Mouse (Mus musculus) forebrain, embryonic 13.5 days (tissue): ENCODE measurements around the gene Ell. TPM values are rescaled to one million over a fixed set of nuclear protein-coding genes. Genes with fewer than 3 reads are reported as not detected.
A peak's percentile ranks its signal among the peaks of the same experiment; 100 is the strongest.

Source experiments
- ATAC-seq: fragments of 200-750 bp; cut with Nextera tagmentation; 2 replicates; pipeline ENCODE4 v1.8.0; 2017
- H3K27ac ChIP-seq: fragments of 300-500 bp; sonication (generic); 2 replicates; pipeline ENCODE4 v1.5.1; 2015; ENCODE audit warnings: inconsistent platforms, mild to moderate bottlenecking, moderate library complexity
- H3K27me3 ChIP-seq: fragments of 300-500 bp; sonication (generic); 2 replicates; pipeline ENCODE4 v1.6.1; 2015; ENCODE audit warnings: mild to moderate bottlenecking, inconsistent platforms
- H3K36me3 ChIP-seq: fragments of 300-500 bp; sonication (generic); 2 replicates; pipeline ENCODE4 v1.6.1; 2015; ENCODE audit warnings: mild to moderate bottlenecking, inconsistent platforms; ENCODE audit not compliant: poor library complexity, severe bottlenecking
- H3K4me1 ChIP-seq: fragments of 300-500 bp; sonication (generic); 2 replicates; pipeline ENCODE4 v1.6.1; 2015; ENCODE audit warnings: inconsistent platforms
- H3K4me2 ChIP-seq: fragments of 300-500 bp; sonication (generic); 2 replicates; pipeline ENCODE4 v1.6.1; 2015; ENCODE audit warnings: inconsistent platforms, mild to moderate bottlenecking, moderate library complexity
- H3K4me3 ChIP-seq: fragments of 300-500 bp; sonication (generic); 2 replicates; pipeline ENCODE4 v1.5.1; 2015; ENCODE audit warnings: mild to moderate bottlenecking, inconsistent platforms
- H3K9ac ChIP-seq: fragments of 300-500 bp; sonication (generic); 2 replicates; pipeline ENCODE4 v1.6.1; 2015; ENCODE audit warnings: mild to moderate bottlenecking, inconsistent platforms
- H3K9me3 ChIP-seq: fragments of 300-500 bp; sonication (generic); replicated peaks from 2 replicates; pipeline ENCODE4 v1.6.1; 2016; ENCODE audit warnings: inconsistent platforms
- WGBS: fragments of 180-500 bp; shearing (Covaris S2); methylation state at CpG from one replicate; pipeline ENCODE4 v1.1.7; 2015; 5-methylcytosine and 5-hydroxymethylcytosine counted together
- polyA plus RNA-seq: library from polyadenylated mRNA; unstranded; fragments of >200 nt; fragmentation: Nextera tagmentation; extraction: Ambion mirVana; gene quantifications from 2 replicates; pipeline ENCODE4 v1.2.1, GENCODE M21; 2015

Ell gene
- polyA plus RNA-seq, 1 experiment from 2014 or later = 16.6 TPM

GRCm38 (mm10) chr8:70597417-70598272 is 58.4 kb downstream of the Ell start:
- Histone ChIP-seq H3K36me3 (peaks cover 29% of the 10 kb centered on the region), H3K9ac (peak overlapping the region; percentile 79), H3K4me1 (peaks cover 84% of the 10 kb centered on the region), H3K27me3 (peaks cover 16% of the 10 kb centered on the region; the same call in 1 of the 2 replicates), H3K9me3 (no peaks in the 10 kb centered on the region), H3K27ac (peak overlapping the region; percentile 51), H3K4me3 (peak overlapping the region; percentile 49), H3K4me2 (peak overlapping the region; percentile 90)
- WGBS = 4% methylated on average over 62 of the region's 68 CpGs
- ATAC-seq = no peak

- peak overlapping the region; percentile 79 for H3K9ac ChIP-seq
- peak overlapping the region; percentile 51 for H3K27ac ChIP-seq
- H3K36me3 ChIP-seq = peaks cover 31% of the 10 kb centered on the region
- WGBS = under 1% methylated on average over 29 of the region's 29 CpGs
- H3K4me1 ChIP-seq = peaks cover 84% of the 10 kb centered on the region
- H3K4me2 ChIP-seq = peak overlapping the region; percentile 90
- ATAC-seq = peak; percentile 37
- H3K9me3 ChIP-seq = no peaks in the 10 kb centered on the region
- peaks cover 16% of the 10 kb centered on the region; the same call in 1 of the 2 replicates for H3K27me3 ChIP-seq
- peak overlapping the region; percentile 49 for H3K4me3 ChIP-seq
These were observed 59.0 kb downstream of the Ell start for GRCm38 (mm10) chr8:70598283-70598682.

GRCm38 (mm10) chr8:70598722-70599121 is 59.5 kb downstream of the Ell start:
- peak overlapping the region; percentile 90 for H3K4me2 ChIP-seq
- peaks cover 16% of the 10 kb centered on the region; the same call in 1 of the 2 replicates for H3K27me3 ChIP-seq
- H3K9ac ChIP-seq = peak overlapping the region; percentile 79
- 0 out of 2 replicates have a peak, but pooled peaks have one; percentile 0 for ATAC-seq
- H3K36me3 ChIP-seq = peaks cover 32% of the 10 kb centered on the region
- H3K9me3 ChIP-seq = no peaks in the 10 kb centered on the region
- H3K27ac ChIP-seq = peak overlapping the region; percentile 5; the same call in 1 of the 2 replicates
- H3K4me3 ChIP-seq = peak overlapping the region; percentile 49
- 15% methylated on average over 10 of the region's 10 CpGs for WGBS
- H3K4me1 ChIP-seq = peaks cover 81% of the 10 kb centered on the region

GRCm38 (mm10) chr8:70599507-70600290 is 60.4 kb downstream of the Ell start:
- Histone ChIP-seq H3K9me3 (no peaks in the 10 kb centered on the region), H3K4me1 (peaks cover 83% of the 10 kb centered on the region), H3K27me3 (peaks cover 16% of the 10 kb centered on the region; the same call in 1 of the 2 replicates), H3K9ac (no peak overlapping the region), H3K4me2 (0 out of 2 replicates have a peak overlapping the region, but pooled peaks have one; percentile 54), H3K36me3 (peaks cover 32% of the 10 kb centered on the region), H3K4me3 (no peak overlapping the region), H3K27ac (peak overlapping the region; percentile 93)
- WGBS = 83% methylated on average over 12 of the region's 12 CpGs
- ATAC-seq = no peak

- Histone ChIP-seq H3K4me1 (peaks cover 82% of the 10 kb centered on the region), H3K27me3 (peaks cover 14% of the 10 kb centered on the region; the same call in 1 of the 2 replicates), H3K9me3 (no peaks in the 10 kb centered on the region), H3K4me2 (peak overlapping the region; percentile 54), H3K4me3 (peak overlapping the region; percentile 21), H3K27ac (peak overlapping the region; percentile 93), H3K36me3 (peaks cover 32% of the 10 kb centered on the region), H3K9ac (peak overlapping the region; percentile 47; the same call in 1 of the 2 replicates)
- 20% methylated on average over 10 of the region's 10 CpGs for WGBS
- ATAC-seq = peak; percentile 9
These were observed 61.4 kb downstream of the Ell start for GRCm38 (mm10) chr8:70600473-70601270.

GRCm38 (mm10) chr8:70601271-70601649 is 62.0 kb downstream of the Ell start:
- peak overlapping the region; percentile 21 for H3K4me3 ChIP-seq
- H3K27me3 ChIP-seq = peaks cover 8% of the 10 kb centered on the region; the same call in 1 of the 2 replicates
- H3K4me2 ChIP-seq = peak overlapping the region; percentile 54
- WGBS = under 1% methylated on average over 23 of the region's 26 CpGs
- peak overlapping the region; percentile 93 for H3K27ac ChIP-seq
- peak; percentile 74 for ATAC-seq
- H3K4me1 ChIP-seq = peaks cover 83% of the 10 kb centered on the region
- H3K9ac ChIP-seq = peak overlapping the region; percentile 47; the same call in 1 of the 2 replicates
- H3K36me3 ChIP-seq = peaks cover 26% of the 10 kb centered on the region
- H3K9me3 ChIP-seq = no peaks in the 10 kb centered on the region

- Histone ChIP-seq H3K4me3 (no peak overlapping the region), H3K36me3 (peaks cover 17% of the 10 kb centered on the region), H3K9me3 (no peaks in the 10 kb centered on the region), H3K27me3 (0 out of 2 replicates have a peak, but pooled peaks cover under 1% of the 10 kb centered on the region), H3K4me1 (peaks cover 81% of the 10 kb centered on the region), H3K4me2 (no peak overlapping the region), H3K9ac (no peak overlapping the region), H3K27ac (no peak overlapping the region; the same call in none of the 2 replicates)
- no peak for ATAC-seq
- WGBS = 92% methylated on average over 13 of the region's 13 CpGs
These were observed 63.0 kb downstream of the Ell start for GRCm38 (mm10) chr8:70602139-70602811.

- WGBS = 91% methylated on average over 7 of the region's 7 CpGs
- H3K36me3 ChIP-seq = peaks cover 17% of the 10 kb centered on the region
- H3K27ac ChIP-seq = no peak overlapping the region; the same call in 1 of the 2 replicates
- peak overlapping the region; percentile 8; the same call in 1 of the 2 replicates for H3K9ac ChIP-seq
- no peaks in the 10 kb centered on the region for H3K9me3 ChIP-seq
- H3K4me3 ChIP-seq = no peak overlapping the region
- no peak overlapping the region for H3K4me2 ChIP-seq
- peaks cover 76% of the 10 kb centered on the region for H3K4me1 ChIP-seq
- no peak for ATAC-seq
- peaks cover 9% of the 10 kb centered on the region; the same call in 1 of the 2 replicates for H3K27me3 ChIP-seq
These were observed 65.3 kb downstream of the Ell start for GRCm38 (mm10) chr8:70604558-70604957.

GRCm38 (mm10) chr8:70605871-70606779 is 66.9 kb downstream of the Ell start:
- H3K4me1 ChIP-seq = peaks cover 75% of the 10 kb centered on the region

More at GRCm38 (mm10) chr8:70605871-70606779, 66.9 kb downstream of the Ell start:
- H3K9ac ChIP-seq = no peak overlapping the region
- H3K4me2 ChIP-seq = peak overlapping the region; percentile 88; the same call in 1 of the 2 replicates
- H3K9me3 ChIP-seq = no peaks in the 10 kb centered on the region
- no peak overlapping the region for H3K27ac ChIP-seq
- ATAC-seq = no peak
- WGBS = 89% methylated on average over 9 of the region's 9 CpGs
- H3K4me3 ChIP-seq = peak overlapping the region; percentile 84; the same call in 1 of the 2 replicates
- H3K27me3 ChIP-seq = peaks cover 9% of the 10 kb centered on the region; the same call in 1 of the 2 replicates
- peaks cover 17% of the 10 kb centered on the region for H3K36me3 ChIP-seq
